Comparison of ENCODE assay signal across 12 mouse cellular contexts in the genomic region with DNA sequence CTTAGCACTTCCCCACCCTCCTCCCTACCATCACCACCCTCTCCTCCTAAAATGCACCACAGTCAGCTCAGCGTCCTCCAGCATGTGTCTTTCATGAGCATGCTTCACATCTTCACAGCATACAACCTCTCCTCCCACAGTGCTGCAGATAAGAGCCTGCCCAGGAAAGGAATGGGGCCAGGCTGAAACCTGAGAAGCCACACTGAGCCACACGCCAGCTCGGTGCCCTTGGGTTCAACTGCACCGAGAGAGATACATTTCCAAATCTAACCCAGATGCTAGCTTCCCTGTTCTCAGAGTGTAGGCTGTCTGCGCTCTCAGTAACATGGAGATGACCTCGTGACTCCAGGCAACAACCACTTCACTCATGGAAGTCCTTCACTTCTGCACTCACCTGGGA.
A peak's percentile ranks its signal among the peaks of the same experiment; 100 is the strongest.
DNase-seq lines count a peak whose midpoint lies in the region; ATAC-seq and TF ChIP-seq lines count a peak whose summit lies in the region.
"Had no signal": no experiment of that assay in that cellular context is flagged by ENCODE, and none has a peak within 500 bp of the region (broad histone marks: within the 10 kb centered on the region; RNA-seq: fewer than 3 reads in every experiment).

No protein-coding gene starts in this region.

- ATAC-seq in neural tube, embryonic 15.5 days (ENCODE audit: low FRiP score) = no peak
- peak; percentile 77 for ATAC-seq in heart, embryonic 16.5 days (replicated peaks; ENCODE audit: extremely low read depth, insufficient read depth, low FRiP score)
- no peak for ATAC-seq in liver, postnatal 0 days
- no peak for ATAC-seq in erythroblast, adult 5-6 weeks (replicated peaks; ENCODE audit: low FRiP score, poor library complexity, severe bottlenecking)
- ATAC-seq: Patski had no signal

- WGBS in neural tube, embryonic 15.5 days = 55% methylated on average over 6 of the region's 6 CpGs
- 15% methylated on average over 6 of the region's 6 CpGs for WGBS in heart, embryonic 16.5 days
- 40% methylated on average over 6 of the region's 6 CpGs for WGBS in liver, postnatal 0 days (ENCODE audit: insufficient replicate concordance)

- no peak overlapping the region for H3K4me2 ChIP-seq in neural tube, embryonic 15.5 days
- no peak overlapping the region for H3K4me2 ChIP-seq in heart, embryonic 16.5 days (ENCODE audit: low read depth, low read length)
- H3K4me2 ChIP-seq in liver, postnatal 0 days (ENCODE audit: low read depth, low read length) = no peak overlapping the region

- no peaks in the 10 kb centered on the region for H3K27me3 ChIP-seq in neural tube, embryonic 15.5 days (replicated peaks)
- H3K27me3 ChIP-seq in heart, embryonic 16.5 days (ENCODE audit: control insufficient read depth, insufficient read depth, low read length) = no peaks in the 10 kb centered on the region
- H3K27me3 ChIP-seq in liver, postnatal 0 days (ENCODE audit: insufficient read depth, low read length) = no peaks in the 10 kb centered on the region
- H3K27me3 ChIP-seq: Patski had no signal

- H3K4me3 ChIP-seq in neural tube, embryonic 15.5 days (replicated peaks) = no peak overlapping the region
- no peak overlapping the region for H3K4me3 ChIP-seq in heart, embryonic 16.5 days (ENCODE audit: low read length)
- no peak overlapping the region for H3K4me3 ChIP-seq in liver, postnatal 0 days (ENCODE audit: low read depth, low read length)
- H3K4me3 ChIP-seq: erythroblast, embryonic 14.5 days had no signal

- no peak for TF ChIP-seq EP300 in liver, postnatal 0 days (IDR thresholded peaks at IDR 0.05; ENCODE audit: low read depth)

- peaks cover 40% of the 10 kb centered on the region for H3K4me1 ChIP-seq in neural tube, embryonic 15.5 days
- peaks cover 18% of the 10 kb centered on the region for H3K4me1 ChIP-seq in heart, embryonic 16.5 days (ENCODE audit: control insufficient read depth, insufficient read depth, low read length)
- H3K4me1 ChIP-seq in liver, postnatal 0 days (ENCODE audit: insufficient read depth) = no peaks in the 10 kb centered on the region

- no peaks in the 10 kb centered on the region for H3K9me3 ChIP-seq in neural tube, embryonic 15.5 days (replicated peaks)
- H3K9me3 ChIP-seq in heart, embryonic 16.5 days (replicated peaks; ENCODE audit: control insufficient read depth, low read length) = no peaks in the 10 kb centered on the region
- H3K9me3 ChIP-seq in liver, postnatal 0 days (ENCODE audit: low read length) = no peaks in the 10 kb centered on the region

- H3K9ac ChIP-seq in neural tube, embryonic 15.5 days (replicated peaks) = no peak overlapping the region
- H3K9ac ChIP-seq in heart, embryonic 16.5 days (ENCODE audit: low read length) = no peak overlapping the region
- H3K9ac ChIP-seq in liver, postnatal 0 days (replicated peaks) = no peak overlapping the region
- H3K9ac ChIP-seq: liver, embryonic 14.5 days had no signal

- no peak for TF ChIP-seq CTCF in liver, postnatal 0 days (IDR thresholded peaks at IDR 0.05; ENCODE audit: low read depth)

- no peak overlapping the region for H3K27ac ChIP-seq in neural tube, embryonic 15.5 days (replicated peaks)
- H3K27ac ChIP-seq in heart, embryonic 16.5 days (ENCODE audit: low read length) = peak overlapping the region; percentile 59; the same call in 1 of the 2 replicates
- no peak overlapping the region for H3K27ac ChIP-seq in liver, postnatal 0 days (ENCODE audit: low read depth)
- H3K27ac ChIP-seq: liver, embryonic 14.5 days had no signal

- no peaks in the 10 kb centered on the region for H3K36me3 ChIP-seq in neural tube, embryonic 15.5 days
- H3K36me3 ChIP-seq in heart, embryonic 16.5 days (ENCODE audit: control insufficient read depth, insufficient read depth) = no peaks in the 10 kb centered on the region
- H3K36me3 ChIP-seq in liver, postnatal 0 days (replicated peaks; ENCODE audit: insufficient read depth, low read length) = no peaks in the 10 kb centered on the region

- DNase-seq in adrenal gland, postnatal 14 days = peak; percentile 39
- DNase-seq in adrenal gland, postnatal 4 days (ENCODE audit: low spot score in 2 of 2) = no peak
- DNase-seq in neural tube, embryonic 10.5 days (ENCODE audit: extremely low spot score, low spot score) = peak; percentile 61
- peak; percentile 47 for DNase-seq in yolk sac, embryonic 10.5 days (ENCODE audit: low spot score)
- DNase-seq in liver, postnatal 0 days = no peak
- DNase-seq: right cerebral cortex, postnatal 25 days had no signal

Comparison
In these comparisons a context has a peak if more than half of its experiments do, and no peak if none do; other contexts are left out.
1. DNase-seq: peak in adrenal gland, postnatal 14 days (single experiment), neural tube, embryonic 10.5 days (single experiment) and yolk sac, embryonic 10.5 days (single experiment); none in adrenal gland, postnatal 4 days (0 of 2) and liver, postnatal 0 days (single experiment).